Mouse (Mus musculus) ovary, adult 2 months (tissue): Measurements from ENCODE around the gene Cpxm1. TPM values are rescaled to one million over a fixed set of nuclear protein-coding genes. Genes with fewer than 3 reads are reported as not detected.

Source experiments
- polyA plus RNA-seq: library from polyadenylated mRNA; depleted of rRNA; stranded (reverse); fragments of >200 nt; gene quantifications from 2 replicates; pipeline ENCODE4 v1.2.3, GENCODE M21; 2012; rRNA removed

Gene Cpxm1
- polyA plus RNA-seq: 72.1 and 79.1 TPM in 2 replicates

GRCm38 (mm10) chr2:130397186-130397985 is at the start of gene Cpxm1:
Cpxm1 (minus strand) TSS chr2:130397574.

GRCm38 (mm10) chr2:130424126-130424853 is 26.9 kb upstream of the Cpxm1 start, which contains the start of the genes Vps16 and Pced1a:
Vps16 (plus strand) TSS chr2:130424339.
Pced1a (minus strand) TSS chr2:130424701.

GRCm38 (mm10) chr2:130406178-130406577 is 8.8 kb upstream of the Cpxm1 start, which contains the start of gene Tmem239:
Tmem239 (plus strand) TSS chr2:130406478.

GRCm38 (mm10) chr2:130404939-130405338 is 7.6 kb upstream of the Cpxm1 start, which contains the start of the genes Gm28372 and 1700020A23Rik:
Gm28372 (plus strand) TSS chr2:130405239.
1700020A23Rik (plus strand) TSS chr2:130405259.

Other genes with a start within 250 kb of the Cpxm1 start
- 465 and 640 TPM in 2 replicates for gene Snrpb, start 218.2 kb downstream of the Cpxm1 start, polyA plus RNA-seq
- gene Tmc2, start 202.4 kb downstream of the Cpxm1 start, polyA plus RNA-seq: 0.05 TPM in 2 replicates
- 81.8 and 91.9 TPM in 2 replicates for gene Nop56, start 123.1 kb downstream of the Cpxm1 start, polyA plus RNA-seq
- 222 and 234 TPM in 2 replicates for gene Idh3b, start 113.0 kb downstream of the Cpxm1 start, polyA plus RNA-seq
- 35.1 and 36.5 TPM in 2 replicates for gene Ebf4, start 102.4 kb downstream of the Cpxm1 start, polyA plus RNA-seq
- not detected in 2 replicates for gene Gm28372, start 7.7 kb upstream of the Cpxm1 start, polyA plus RNA-seq
- 1.4 and 1.5 TPM in 2 replicates for gene 1700020A23Rik, start 7.7 kb upstream of the Cpxm1 start, polyA plus RNA-seq
- not detected in 2 replicates for gene Tmem239, start 8.9 kb upstream of the Cpxm1 start, polyA plus RNA-seq
- 76.6 and 103 TPM in 2 replicates for gene Vps16, start 26.8 kb upstream of the Cpxm1 start, polyA plus RNA-seq
- gene Pced1a, start 27.1 kb upstream of the Cpxm1 start, polyA plus RNA-seq: 48.7 and 53.6 TPM in 2 replicates
- gene Ptpra, start 52.7 kb upstream of the Cpxm1 start, polyA plus RNA-seq: 80.8 and 97.9 TPM in 2 replicates
- 84.4 and 146 TPM in 2 replicates for gene Mrps26, start 166.2 kb upstream of the Cpxm1 start, polyA plus RNA-seq
- gene Oxt, start 178.6 kb upstream of the Cpxm1 start, polyA plus RNA-seq: not detected in 2 replicates
- gene Avp, start 185.0 kb upstream of the Cpxm1 start, polyA plus RNA-seq: not detected in 2 replicates
- gene Fastkd5, start 232.5 kb upstream of the Cpxm1 start, polyA plus RNA-seq: 1.3 and 2.0 TPM in 2 replicates
- gene Ubox5, start 232.5 kb upstream of the Cpxm1 start, polyA plus RNA-seq: 7.0 and 9.3 TPM in 2 replicates
- 34.7 and 36.0 TPM in 2 replicates for gene Lzts3, start 245.2 kb upstream of the Cpxm1 start, polyA plus RNA-seq